Mouse (Mus musculus) megakaryocyte, embryonic 14.5 days (primary cell): ENCODE measurements around the gene Rapgef4. TPM values are rescaled to one million over a fixed set of nuclear protein-coding genes. Genes with fewer than 3 reads are reported as not detected.
A peak's percentile ranks its signal among the peaks of the same experiment; 100 is the strongest.

Source experiments
- H3K27me3 ChIP-seq: replicated peaks from 2 replicates; pipeline ENCODE3; 2012; ENCODE audit warnings: inconsistent platforms
- H3K36me3 ChIP-seq: replicated peaks from 2 replicates; pipeline ENCODE3; 2012; ENCODE audit warnings: low read length, inconsistent platforms, mixed read lengths
- H3K4me1 ChIP-seq: 2 replicates; pipeline ENCODE4 v1.6.1; 2012; ENCODE audit warnings: inconsistent platforms
- H3K4me3 ChIP-seq: replicated peaks from 2 replicates; pipeline ENCODE3; 2012; ENCODE audit warnings: moderate library complexity, mild to moderate bottlenecking, inconsistent platforms
- H3K9me3 ChIP-seq: 2 replicates; pipeline ENCODE4 v1.6.1; 2012; ENCODE audit warnings: inconsistent platforms
- FLI1 ChIP-seq: IDR thresholded peaks from 2 replicates; pipeline ENCODE4 v1.6.1; 2012; ENCODE audit warnings: low read length, inconsistent platforms, mixed read lengths
- GATA1 ChIP-seq: IDR thresholded peaks from 3 replicates; pipeline ENCODE4 v1.6.1; 2012; ENCODE audit warnings: mixed read lengths, low read length, inconsistent platforms, borderline replicate concordance
- polyA plus RNA-seq: library from polyadenylated mRNA; stranded (reverse); fragments of >175 nt; gene quantifications from 2 replicates; pipeline ENCODE4 v1.2.3, GENCODE M21; 2012; ENCODE audit warnings: low replicate concordance; ENCODE audit not compliant: insufficient read depth

Gene Rapgef4
- polyA plus RNA-seq, 1 experiment: not detected

GRCm38 (mm10) chr2:72241714-72242472 lies 260.9 kb downstream of the Rapgef4 start:
- H3K9me3 ChIP-seq: no peaks in the 10 kb centered on the region
- peak overlapping the region; percentile 38 for H3K4me3 ChIP-seq
- peaks cover 5% of the 10 kb centered on the region; the same call in 1 of the 2 replicates for H3K4me1 ChIP-seq
- no peak for TF ChIP-seq FLI1
- TF ChIP-seq GATA1: no peak
- peaks cover 21% of the 10 kb centered on the region for H3K27me3 ChIP-seq
- no peaks in the 10 kb centered on the region for H3K36me3 ChIP-seq

GRCm38 (mm10) chr2:72242910-72243675 lies 262.1 kb downstream of the Rapgef4 start:
- H3K4me3 ChIP-seq: no peak overlapping the region
- peaks cover 3% of the 10 kb centered on the region; the same call in 1 of the 2 replicates for H3K9me3 ChIP-seq
- H3K36me3 ChIP-seq: no peaks in the 10 kb centered on the region
- peaks cover 24% of the 10 kb centered on the region for H3K27me3 ChIP-seq
- H3K4me1 ChIP-seq: peaks cover 5% of the 10 kb centered on the region; the same call in 1 of the 2 replicates
- TF ChIP-seq FLI1 (no peak), GATA1 (no peak)

- no peaks in the 10 kb centered on the region for H3K36me3 ChIP-seq
- peaks cover 5% of the 10 kb centered on the region; the same call in 1 of the 2 replicates for H3K4me1 ChIP-seq
- TF ChIP-seq GATA1 (no peak), FLI1 (no peak)
- peaks cover 8% of the 10 kb centered on the region; the same call in 1 of the 2 replicates for H3K9me3 ChIP-seq
- H3K4me3 ChIP-seq: no peak overlapping the region
- H3K27me3 ChIP-seq: peaks cover 21% of the 10 kb centered on the region
Measured at GRCm38 (mm10) chr2:72245631-72246030, 264.6 kb downstream of the Rapgef4 start.

GRCm38 (mm10) chr2:72246376-72246775 lies 265.3 kb downstream of the Rapgef4 start:
- peaks cover 20% of the 10 kb centered on the region for H3K27me3 ChIP-seq
- TF ChIP-seq FLI1 (no peak), GATA1 (no peak)
- H3K4me3 ChIP-seq: no peak overlapping the region
- no peaks in the 10 kb centered on the region for H3K4me1 ChIP-seq
- peaks cover 8% of the 10 kb centered on the region; the same call in 1 of the 2 replicates for H3K9me3 ChIP-seq
- no peaks in the 10 kb centered on the region for H3K36me3 ChIP-seq

- H3K4me1 ChIP-seq: no peaks in the 10 kb centered on the region
- no peaks in the 10 kb centered on the region for H3K36me3 ChIP-seq
- H3K27me3 ChIP-seq: peaks cover 17% of the 10 kb centered on the region
- H3K4me3 ChIP-seq: no peak overlapping the region
- H3K9me3 ChIP-seq: peaks cover 8% of the 10 kb centered on the region; the same call in 1 of the 2 replicates
- TF ChIP-seq FLI1 (no peak), GATA1 (no peak)
Measured at GRCm38 (mm10) chr2:72247819-72248218, 266.8 kb downstream of the Rapgef4 start.

- no peaks in the 10 kb centered on the region for H3K4me1 ChIP-seq
- TF ChIP-seq FLI1 (no peak), GATA1 (no peak)
- peaks cover 11% of the 10 kb centered on the region for H3K27me3 ChIP-seq
- H3K9me3 ChIP-seq: peaks cover 7% of the 10 kb centered on the region; the same call in 1 of the 2 replicates
- H3K4me3 ChIP-seq: no peak overlapping the region
- H3K36me3 ChIP-seq: no peaks in the 10 kb centered on the region
Measured at GRCm38 (mm10) chr2:72252510-72253505, 271.8 kb downstream of the Rapgef4 start.

GRCm38 (mm10) chr2:72253882-72254281 lies 272.8 kb downstream of the Rapgef4 start:
- no peaks in the 10 kb centered on the region for H3K4me1 ChIP-seq
- TF ChIP-seq FLI1: no peak
- TF ChIP-seq GATA1: no peak
- no peak overlapping the region for H3K4me3 ChIP-seq
- no peaks in the 10 kb centered on the region for H3K36me3 ChIP-seq
- 0 out of 2 replicates have a peak, but pooled peaks cover 3% of the 10 kb centered on the region for H3K9me3 ChIP-seq
- H3K27me3 ChIP-seq: peaks cover 11% of the 10 kb centered on the region

- Histone ChIP-seq H3K27me3 (peaks cover 9% of the 10 kb centered on the region), H3K4me3 (no peak overlapping the region), H3K36me3 (no peaks in the 10 kb centered on the region), H3K9me3 (no peaks in the 10 kb centered on the region), H3K4me1 (no peaks in the 10 kb centered on the region)
- no peak for TF ChIP-seq FLI1
- TF ChIP-seq GATA1: no peak
Measured at GRCm38 (mm10) chr2:72254813-72255582, 274.0 kb downstream of the Rapgef4 start.

GRCm38 (mm10) chr2:72260704-72261103 lies 279.7 kb downstream of the Rapgef4 start:
- peaks cover 8% of the 10 kb centered on the region for H3K4me1 ChIP-seq
- H3K36me3 ChIP-seq: no peaks in the 10 kb centered on the region
- TF ChIP-seq GATA1 (no peak), FLI1 (no peak)
- H3K9me3 ChIP-seq: peaks cover under 1% of the 10 kb centered on the region; the same call in 1 of the 2 replicates
- H3K27me3 ChIP-seq: peaks cover 22% of the 10 kb centered on the region
- H3K4me3 ChIP-seq: no peak overlapping the region
